Mouse (Mus musculus): ENCODE data around the gene Mtmr3. TPM values are rescaled to one million over a fixed set of nuclear protein-coding genes. Genes with fewer than 3 reads are reported as not detected.

The Mtmr3 gene
- polyA plus RNA-seq, 1 experiment, result 44.1 TPM

DNA sequence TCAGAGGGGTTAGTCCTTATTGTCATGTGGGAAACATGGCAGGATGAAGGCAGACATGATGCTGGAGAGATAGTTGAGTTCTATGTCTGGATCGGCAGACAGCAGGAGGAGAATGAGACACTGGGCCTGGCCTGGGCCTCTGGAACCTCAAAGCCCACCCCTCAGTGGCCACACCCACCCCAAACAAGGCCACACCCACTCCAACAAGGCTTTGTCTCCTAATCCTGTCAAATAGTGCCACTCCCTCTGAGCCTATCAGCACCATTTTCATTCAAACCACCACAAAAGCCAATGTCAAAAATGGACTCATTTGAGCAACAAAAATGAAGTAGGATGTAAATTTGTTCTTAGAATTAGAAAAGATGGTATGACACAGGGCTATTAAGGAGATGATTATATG, 130.5 kb downstream of the Mtmr3 start:
- 96% methylated on average over 1 of the region's 1 CpGs for WGBS
- Histone ChIP-seq H3K4me3 (replicated peaks; ENCODE audit: extremely low read depth, low read depth, low read length) (no peak overlapping the region), H3K4me1 (ENCODE audit: control insufficient read depth, insufficient read depth, low read length) (0 out of 2 replicates have a peak, but pooled peaks cover 4% of the 10 kb centered on the region)
- no peak for TF ChIP-seq CTCF (IDR thresholded peaks at IDR 0.05; ENCODE audit: insufficient read depth, low read length)
- no peak for TF ChIP-seq POLR2A (IDR thresholded peaks at IDR 0.05; ENCODE audit: borderline replicate concordance, extremely low read depth, low read depth, low read length)
- DNase-seq, result no peak

- 57% methylated on average over 2 of the region's 2 CpGs for WGBS
- no peak overlapping the region for H3K4me3 ChIP-seq (replicated peaks; ENCODE audit: extremely low read depth, low read depth, low read length)
- 0 out of 2 replicates have a peak, but pooled peaks cover 4% of the 10 kb centered on the region for H3K4me1 ChIP-seq (ENCODE audit: control insufficient read depth, insufficient read depth, low read length)
- no peak for TF ChIP-seq POLR2A (IDR thresholded peaks at IDR 0.05; ENCODE audit: borderline replicate concordance, extremely low read depth, low read depth, low read length)
- no peak for TF ChIP-seq CTCF (IDR thresholded peaks at IDR 0.05; ENCODE audit: insufficient read depth, low read length)
- no peak for DNase-seq
These were observed 131.8 kb downstream of the Mtmr3 start for GRCm38 (mm10) chr11:4462868-4463267.

DNA sequence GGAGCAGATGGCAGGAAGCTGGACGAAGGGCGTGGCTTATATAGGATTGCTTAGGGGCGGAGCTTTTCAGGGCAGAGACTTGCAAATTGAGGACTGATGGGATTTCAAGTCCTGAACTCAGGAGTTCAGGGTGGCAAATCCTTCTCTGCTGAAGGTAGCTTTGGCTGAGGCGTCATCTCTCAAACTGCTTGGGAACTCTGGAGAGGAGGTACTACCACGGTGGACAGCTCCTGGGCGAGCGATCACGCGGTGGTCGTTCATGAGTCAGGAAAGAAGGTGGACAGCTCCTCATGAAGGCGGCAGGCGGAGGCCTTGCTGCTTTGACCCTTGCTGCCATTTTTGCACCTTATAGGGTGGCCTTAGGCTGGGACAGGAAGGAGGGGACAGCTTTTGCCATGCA, 133.5 kb downstream of the Mtmr3 start:
- WGBS, result 20% methylated on average over 12 of the region's 12 CpGs
- no peak for DNase-seq
- H3K4me1 ChIP-seq (ENCODE audit: control insufficient read depth, insufficient read depth, low read length), result 0 out of 2 replicates have a peak, but pooled peaks cover 4% of the 10 kb centered on the region
- no peak for TF ChIP-seq CTCF (IDR thresholded peaks at IDR 0.05; ENCODE audit: insufficient read depth, low read length)
- no peak for TF ChIP-seq POLR2A (IDR thresholded peaks at IDR 0.05; ENCODE audit: borderline replicate concordance, extremely low read depth, low read depth, low read length)
- no peak overlapping the region for H3K4me3 ChIP-seq (replicated peaks; ENCODE audit: extremely low read depth, low read depth, low read length)

DNA sequence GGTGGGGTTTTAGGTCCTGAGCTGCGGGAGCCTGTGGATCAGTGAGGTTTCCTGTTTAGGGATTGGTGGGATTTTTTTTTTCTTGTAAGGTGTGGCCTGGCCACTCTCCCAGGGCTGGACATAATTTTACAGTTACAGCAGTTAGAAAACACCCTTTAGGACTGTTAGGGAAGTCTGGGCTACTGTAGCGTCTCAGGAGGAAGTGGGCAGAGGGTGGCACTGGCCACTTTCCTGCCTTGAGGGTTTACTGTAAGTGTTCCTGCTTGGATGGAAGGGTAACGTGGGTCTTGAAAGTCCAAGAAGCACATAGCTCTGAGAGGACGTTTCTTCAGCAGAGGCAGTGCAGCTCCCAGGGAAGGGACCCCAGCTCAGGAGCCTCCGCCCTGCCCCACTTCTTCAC, 134.0 kb downstream of the Mtmr3 start:
- WGBS, result 34% methylated on average over 5 of the region's 5 CpGs
- Histone ChIP-seq H3K4me3 (replicated peaks; ENCODE audit: extremely low read depth, low read depth, low read length) (no peak overlapping the region), H3K4me1 (ENCODE audit: control insufficient read depth, insufficient read depth, low read length) (0 out of 2 replicates have a peak, but pooled peaks cover 4% of the 10 kb centered on the region)
- DNase-seq, result no peak
- TF ChIP-seq POLR2A (IDR thresholded peaks at IDR 0.05; ENCODE audit: borderline replicate concordance, extremely low read depth, low read depth, low read length) (no peak), CTCF (IDR thresholded peaks at IDR 0.05; ENCODE audit: insufficient read depth, low read length) (no peak)

DNA sequence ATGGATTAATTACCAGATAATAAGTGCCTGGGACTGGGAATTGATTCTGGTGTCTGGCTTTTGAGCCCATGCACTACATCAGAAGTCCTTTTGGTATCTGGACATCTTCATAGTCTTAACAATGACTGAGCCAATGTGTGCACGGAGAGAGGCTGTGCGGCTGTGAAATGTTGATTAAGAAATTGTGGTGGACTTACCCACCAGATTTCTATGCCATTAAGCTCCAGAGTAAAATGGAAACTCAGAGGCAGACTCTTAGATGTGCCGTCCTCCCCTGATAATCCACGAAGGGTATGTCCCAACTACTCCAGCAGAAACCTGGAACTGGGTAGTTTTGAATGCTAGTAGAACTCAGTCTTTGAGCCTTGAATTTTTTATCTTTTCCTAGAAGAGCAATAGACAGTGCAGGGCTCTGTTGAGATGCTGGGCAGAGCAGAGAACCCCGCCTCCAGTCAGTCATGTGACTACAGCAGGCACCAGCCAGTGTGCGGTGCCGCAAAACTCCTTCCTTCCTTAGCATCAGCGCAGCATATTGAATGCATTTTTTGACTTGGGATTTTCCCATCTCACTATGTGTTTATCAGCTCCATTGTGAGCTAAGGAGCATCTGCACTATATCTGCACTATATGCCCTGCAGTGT, 139.6 kb downstream of the Mtmr3 start:
- TF ChIP-seq CTCF (IDR thresholded peaks at IDR 0.05; ENCODE audit: insufficient read depth, low read length) (no peak), POLR2A (IDR thresholded peaks at IDR 0.05; ENCODE audit: borderline replicate concordance, extremely low read depth, low read depth, low read length) (no peak)
- H3K4me3 ChIP-seq (replicated peaks; ENCODE audit: extremely low read depth, low read depth, low read length), result no peak overlapping the region
- no peak for DNase-seq
- WGBS, result 68% methylated on average over 8 of the region's 8 CpGs
- no peaks in the 10 kb centered on the region for H3K4me1 ChIP-seq (ENCODE audit: control insufficient read depth, insufficient read depth, low read length)

DNA sequence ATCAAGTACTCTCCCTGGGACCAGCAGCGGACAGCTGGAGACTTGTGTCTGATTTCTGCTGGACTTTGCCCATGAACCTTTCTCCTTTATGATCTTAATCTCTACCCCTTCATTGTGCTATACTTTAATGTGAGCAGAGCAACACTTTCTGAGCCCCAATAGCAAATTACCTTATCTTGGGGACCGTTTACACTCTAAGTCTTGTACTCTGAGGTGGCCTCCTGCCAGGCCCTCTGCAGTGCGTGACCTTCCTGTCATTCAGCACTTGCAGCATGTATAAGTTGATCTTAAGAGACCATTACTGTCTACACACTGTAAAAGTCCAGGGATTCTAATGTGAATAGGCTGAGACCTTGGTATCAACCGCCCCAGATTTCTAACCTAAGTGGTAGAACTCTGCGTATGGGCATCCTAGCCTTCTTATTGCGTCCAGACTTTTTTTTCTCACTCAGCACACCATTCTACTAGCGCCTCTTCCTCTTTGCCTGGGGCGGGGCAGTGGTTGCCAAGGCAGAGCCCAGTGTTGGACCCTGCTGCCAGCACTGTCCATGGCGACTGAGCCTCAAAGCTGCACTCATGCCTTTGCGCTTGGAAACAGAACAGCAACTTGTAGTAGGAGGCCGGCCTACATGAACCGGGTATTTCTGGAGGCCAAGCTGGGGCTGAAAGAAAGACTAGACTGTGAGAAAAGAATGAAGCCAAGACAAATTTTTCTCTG, 142.0 kb downstream of the Mtmr3 start:
- 69% methylated on average over 12 of the region's 12 CpGs for WGBS
- TF ChIP-seq CTCF (IDR thresholded peaks at IDR 0.05; ENCODE audit: insufficient read depth, low read length) (no peak), POLR2A (IDR thresholded peaks at IDR 0.05; ENCODE audit: borderline replicate concordance, extremely low read depth, low read depth, low read length) (no peak)

DNA sequence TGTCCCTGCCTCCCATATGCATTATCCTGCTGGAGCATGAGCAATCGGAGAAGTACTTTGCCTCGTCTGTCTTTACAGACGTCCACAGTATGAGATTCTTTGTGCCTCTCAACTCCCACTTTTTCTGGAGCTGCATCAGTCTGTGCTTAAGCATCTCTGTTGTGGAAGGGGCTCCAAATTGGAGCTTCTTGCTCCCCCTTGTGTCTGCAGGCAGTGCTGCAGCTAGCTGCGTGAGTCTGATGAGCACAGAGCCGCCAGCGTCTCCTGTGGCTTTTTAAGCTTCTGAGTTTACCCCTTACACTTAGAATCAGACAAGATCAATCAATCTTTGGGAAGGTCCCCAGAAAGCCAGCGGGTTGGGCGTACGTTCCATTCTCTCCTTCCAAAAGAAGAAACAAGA, 143.5 kb downstream of the Mtmr3 start:
- WGBS, result 23% methylated on average over 9 of the region's 9 CpGs
- TF ChIP-seq POLR2A (IDR thresholded peaks at IDR 0.05; ENCODE audit: borderline replicate concordance, extremely low read depth, low read depth, low read length), result no peak
- peak; percentile 82 for TF ChIP-seq CTCF (IDR thresholded peaks at IDR 0.05; ENCODE audit: insufficient read depth, low read length)
- H3K4me1 ChIP-seq (ENCODE audit: control insufficient read depth, insufficient read depth, low read length), result 0 out of 2 replicates have a peak, but pooled peaks cover 2% of the 10 kb centered on the region
- H3K4me3 ChIP-seq (replicated peaks; ENCODE audit: extremely low read depth, low read depth, low read length), result no peak overlapping the region
- DNase-seq, result peak; percentile 63

More for the DNA sequence above, 142.0 kb downstream of the Mtmr3 start:
- no peaks in the 10 kb centered on the region for H3K4me1 ChIP-seq (ENCODE audit: control insufficient read depth, insufficient read depth, low read length)
- no peak for DNase-seq
- no peak overlapping the region for H3K4me3 ChIP-seq (replicated peaks; ENCODE audit: extremely low read depth, low read depth, low read length)

GRCm38 (mm10) chr11:4446195-4446868, 148.3 kb downstream of the Mtmr3 start:
- TF ChIP-seq POLR2A (IDR thresholded peaks at IDR 0.05; ENCODE audit: borderline replicate concordance, extremely low read depth, low read depth, low read length) (no peak), CTCF (IDR thresholded peaks at IDR 0.05; ENCODE audit: insufficient read depth, low read length) (no peak)
- Histone ChIP-seq H3K4me1 (ENCODE audit: control insufficient read depth, insufficient read depth, low read length) (0 out of 2 replicates have a peak, but pooled peaks cover 2% of the 10 kb centered on the region), H3K4me3 (replicated peaks; ENCODE audit: extremely low read depth, low read depth, low read length) (no peak overlapping the region)
- DNase-seq, result no peak
- 84% methylated on average over 9 of the region's 9 CpGs for WGBS

GRCm38 (mm10) chr11:4442280-4442679, 152.4 kb downstream of the Mtmr3 start:
- DNase-seq, result no peak
- WGBS, result 21% methylated on average over 1 of the region's 1 CpGs
- Histone ChIP-seq H3K4me1 (ENCODE audit: control insufficient read depth, insufficient read depth, low read length) (0 out of 2 replicates have a peak, but pooled peaks cover 2% of the 10 kb centered on the region), H3K4me3 (replicated peaks; ENCODE audit: extremely low read depth, low read depth, low read length) (no peak overlapping the region)
- TF ChIP-seq POLR2A (IDR thresholded peaks at IDR 0.05; ENCODE audit: borderline replicate concordance, extremely low read depth, low read depth, low read length) (no peak), CTCF (IDR thresholded peaks at IDR 0.05; ENCODE audit: insufficient read depth, low read length) (no peak)

All from lung, adult 2 months (tissue).